Mouse (Mus musculus): ENCODE measurements around the gene Uvrag.
A peak's percentile ranks its signal among the peaks of the same experiment; 100 is the strongest.

The Uvrag gene

DNA sequence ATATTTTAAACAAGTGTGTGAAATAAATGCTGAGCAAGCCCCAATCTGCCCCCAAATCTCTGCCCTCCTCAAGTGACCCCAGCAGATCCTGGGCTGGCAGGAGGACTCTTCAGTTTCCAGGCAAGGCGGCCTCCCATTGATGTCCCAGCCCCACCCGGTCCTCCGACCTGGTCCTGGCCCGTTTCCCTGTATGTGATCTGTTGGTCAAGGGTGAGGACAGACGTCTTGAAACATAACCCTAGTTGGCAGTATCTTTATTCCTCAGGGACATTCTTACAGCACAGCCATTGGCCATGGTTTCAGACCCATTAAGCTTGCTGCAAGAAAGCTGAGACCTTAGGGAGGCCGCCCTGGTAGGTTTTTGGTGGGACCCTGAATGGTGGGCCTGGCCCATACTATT lies 287.1 kb downstream of the Uvrag start:
- peak; percentile 94 for DNase-seq (ENCODE audit: low read depth, low spot score)

DNA sequence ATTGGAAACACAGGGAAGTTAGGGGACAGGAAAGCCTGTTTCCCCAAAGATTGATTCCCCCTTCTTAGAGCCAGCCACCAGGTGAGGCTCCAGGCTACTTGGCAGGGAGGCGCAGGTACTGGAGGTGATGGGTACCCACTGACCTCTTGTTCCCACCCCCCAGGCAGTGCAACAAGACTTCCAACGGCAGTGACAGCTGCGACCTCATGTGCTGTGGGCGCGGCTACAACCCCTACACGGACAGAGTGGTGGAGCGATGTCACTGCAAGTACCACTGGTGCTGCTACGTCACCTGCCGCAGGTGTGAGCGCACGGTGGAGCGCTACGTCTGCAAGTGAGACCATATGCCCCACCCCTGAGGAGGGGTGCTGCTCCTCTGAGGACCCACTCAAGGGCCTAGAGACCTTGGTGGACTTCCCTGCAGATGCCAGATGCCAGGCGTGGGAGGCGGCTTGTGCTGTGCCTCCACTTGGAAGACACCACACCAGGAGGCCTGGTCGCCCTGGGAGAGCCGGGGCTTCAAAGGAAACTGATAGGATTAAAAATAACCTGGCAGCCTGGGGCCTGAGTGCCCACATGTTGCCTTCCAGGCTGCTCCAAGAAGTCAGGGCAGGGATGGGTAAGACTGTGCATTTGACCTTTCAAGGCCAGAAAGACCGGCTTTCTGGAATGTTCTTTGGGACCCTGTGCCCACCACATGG lies 287.8 kb downstream of the Uvrag start:
- DNase-seq (ENCODE audit: low read depth, low spot score): peak; percentile 79

DNA sequence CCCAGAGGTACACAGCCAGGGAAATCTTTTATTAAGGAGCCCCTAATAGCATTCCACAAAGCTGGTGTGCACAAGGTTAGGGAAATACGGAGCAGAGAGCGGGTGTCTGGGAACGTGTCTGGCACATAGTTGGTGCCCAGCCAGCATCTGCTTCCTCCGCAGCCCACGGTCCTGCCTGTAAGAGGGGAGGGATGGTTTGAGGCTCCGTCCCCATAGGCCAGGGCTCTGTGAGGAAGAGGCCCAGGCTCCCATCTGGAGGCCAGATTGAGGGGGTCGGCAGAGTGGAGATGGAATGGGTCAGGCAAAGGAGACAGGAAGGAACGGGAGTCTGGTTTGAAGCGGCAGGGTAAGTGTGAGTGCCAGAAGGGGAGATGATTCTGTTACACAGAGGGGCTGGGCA lies 289.7 kb downstream of the Uvrag start:
- no peak for DNase-seq (ENCODE audit: low read depth, low spot score)

DNA sequence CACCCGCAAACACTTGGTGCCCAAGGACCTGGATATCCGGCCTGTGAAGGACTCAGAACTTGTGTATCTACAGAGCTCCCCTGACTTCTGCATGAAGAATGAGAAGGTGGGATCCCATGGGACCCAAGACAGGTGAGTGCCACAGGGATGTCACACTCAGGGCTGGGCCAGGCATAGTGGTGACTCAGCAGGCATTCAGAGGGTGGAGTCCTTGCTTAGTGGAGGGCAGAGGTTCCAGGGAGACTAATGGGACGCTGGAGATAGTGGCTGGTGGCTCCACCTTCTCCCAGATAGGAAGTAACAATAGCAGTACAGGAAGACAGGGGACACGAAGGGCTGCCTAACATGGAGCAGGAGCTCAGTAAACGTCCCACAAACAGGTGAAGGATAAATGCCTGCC lies 290.6 kb downstream of the Uvrag start:
- no peak for DNase-seq (ENCODE audit: low read depth, low spot score)

DNA sequence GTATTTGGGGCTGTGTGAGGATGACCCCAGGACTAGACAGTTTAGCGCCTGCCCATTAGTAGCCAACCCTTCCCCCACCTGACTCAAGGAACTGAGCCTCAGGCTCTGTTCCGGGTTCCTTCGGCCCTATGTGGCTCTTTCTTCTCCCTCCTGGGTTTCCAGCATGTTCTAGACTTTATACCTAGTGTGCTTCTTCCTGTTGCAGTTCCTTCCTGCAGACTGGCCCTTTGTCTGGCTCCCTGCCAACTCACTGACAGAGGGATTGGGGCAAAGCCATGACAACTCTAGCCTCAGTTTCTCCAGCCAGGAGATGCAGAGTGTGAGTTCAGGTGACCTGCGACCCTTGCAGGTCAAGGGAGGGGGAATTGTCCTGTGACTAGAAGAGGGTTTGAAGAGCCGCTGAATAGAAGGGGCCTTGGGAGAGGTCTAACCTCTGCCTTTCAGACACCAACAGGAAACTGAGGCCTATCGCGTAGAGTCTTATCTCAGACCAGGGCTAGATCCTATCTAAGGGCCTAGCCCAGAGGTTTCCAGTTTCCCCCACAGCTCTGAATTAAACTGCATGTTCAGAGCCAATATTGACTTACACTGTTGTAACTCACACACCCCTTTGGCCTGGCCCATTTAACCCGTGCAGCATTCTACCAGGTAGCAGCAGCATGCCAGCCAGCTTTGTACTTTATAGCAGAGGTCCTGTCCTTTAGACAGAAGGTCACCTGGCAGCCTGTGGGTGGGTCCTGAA lies 291.9 kb downstream of the Uvrag start:
- no peak for DNase-seq (ENCODE audit: low read depth, low spot score)

DNA sequence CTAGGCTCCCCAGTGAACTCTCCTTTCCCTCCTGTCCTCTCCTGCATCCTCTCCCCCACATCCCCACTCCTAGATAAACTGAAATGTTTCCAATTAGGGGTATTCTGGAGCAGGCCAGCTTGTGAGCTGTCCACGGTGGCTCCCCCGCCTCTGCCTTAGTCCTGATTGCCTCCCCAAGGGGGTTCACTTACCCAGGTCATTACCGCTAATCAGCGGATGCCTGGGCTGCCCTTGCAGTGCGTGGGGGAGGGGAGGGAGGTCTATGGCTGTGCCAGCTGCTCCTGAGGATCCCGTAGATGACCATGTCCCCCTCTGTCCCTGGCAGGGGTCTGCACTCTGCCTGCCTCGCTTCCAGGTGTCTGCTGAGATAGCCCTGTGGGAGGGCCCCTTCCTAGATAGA lies 297.3 kb downstream of the Uvrag start:
- no peak for DNase-seq (ENCODE audit: low read depth, low spot score)

DNA sequence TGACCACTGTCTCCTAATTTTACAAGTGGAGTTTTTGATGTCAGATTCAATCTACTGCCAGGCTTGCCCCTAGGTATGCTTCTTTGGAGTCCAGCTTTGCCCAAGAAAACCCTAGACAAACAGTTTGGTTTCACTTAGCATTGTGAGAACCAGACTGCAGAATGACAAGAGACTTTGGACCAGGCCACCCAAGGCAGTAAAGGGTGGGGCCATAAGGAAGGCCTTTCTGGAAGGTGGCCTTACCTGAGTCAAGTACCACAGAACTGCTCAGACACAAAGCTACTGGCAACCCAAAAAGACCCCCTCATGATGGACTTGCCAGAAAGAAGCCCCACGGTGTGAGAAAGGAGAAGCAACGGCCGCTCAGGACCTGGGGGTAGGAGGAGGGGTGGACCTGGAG lies 297.9 kb downstream of the Uvrag start:
- no peak for DNase-seq (ENCODE audit: low read depth, low spot score)

DNA sequence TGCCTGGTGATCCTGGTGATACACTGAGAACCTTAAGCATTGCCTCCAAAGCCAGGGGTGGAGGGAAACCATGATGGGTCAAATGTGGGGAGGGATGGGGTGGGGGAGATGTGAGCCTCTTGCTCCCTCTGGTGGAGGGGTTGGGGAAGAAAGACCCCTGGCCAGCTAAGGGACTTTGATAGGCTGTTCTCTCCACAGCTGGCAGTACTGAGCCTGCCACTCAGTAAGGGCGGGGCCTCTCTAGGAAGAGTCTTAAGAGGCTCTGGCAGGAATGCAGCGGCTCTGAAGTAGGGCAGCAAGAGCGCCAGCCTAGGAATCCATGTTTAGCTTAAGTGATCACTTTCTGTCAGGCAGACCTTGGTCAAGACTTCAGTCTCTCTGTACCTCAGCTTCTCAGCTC lies 299.1 kb downstream of the Uvrag start:
- DNase-seq (ENCODE audit: low read depth, low spot score): no peak

DNA sequence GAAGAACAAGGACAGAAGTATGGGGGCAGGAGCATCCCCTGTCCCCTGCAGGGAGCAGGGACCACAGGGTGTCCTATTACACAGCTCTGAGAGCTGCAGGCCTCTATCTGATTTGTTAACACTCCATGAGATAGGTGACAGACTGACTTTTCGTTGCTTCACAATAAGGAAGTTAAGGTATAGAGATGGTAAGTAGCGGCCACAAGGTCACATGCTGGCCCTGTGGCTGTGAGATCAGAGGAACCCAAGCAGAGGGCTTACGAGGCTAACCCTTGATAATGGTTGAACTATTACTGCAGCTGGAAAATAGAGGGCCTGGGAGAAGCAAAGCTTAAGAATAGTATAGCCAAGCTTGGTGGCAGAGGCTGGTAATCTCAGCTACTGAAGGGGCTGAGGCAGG lies 300.2 kb downstream of the Uvrag start:
- DNase-seq (ENCODE audit: low read depth, low spot score): no peak

DNA sequence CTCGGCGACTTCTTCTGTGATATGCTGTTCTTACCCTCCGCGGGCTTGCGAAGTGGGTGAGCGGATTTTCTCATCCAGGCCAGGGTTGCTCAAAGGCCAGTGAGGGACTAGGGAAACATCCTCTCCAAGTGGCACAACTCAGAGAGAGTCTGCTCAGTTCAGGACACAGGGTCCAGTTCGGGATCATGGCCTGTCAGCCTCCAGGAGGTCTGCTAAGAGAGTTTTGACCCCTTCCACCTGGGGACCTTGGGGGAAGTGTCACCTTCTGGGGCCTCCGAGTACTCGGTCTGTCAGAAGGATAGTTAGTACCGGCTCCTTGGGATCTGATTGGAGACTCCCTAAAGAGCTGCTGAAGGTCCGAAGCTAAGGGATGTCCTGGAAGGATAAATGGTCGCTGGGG lies 301.6 kb downstream of the Uvrag start:
- DNase-seq (ENCODE audit: low read depth, low spot score): no peak

DNA sequence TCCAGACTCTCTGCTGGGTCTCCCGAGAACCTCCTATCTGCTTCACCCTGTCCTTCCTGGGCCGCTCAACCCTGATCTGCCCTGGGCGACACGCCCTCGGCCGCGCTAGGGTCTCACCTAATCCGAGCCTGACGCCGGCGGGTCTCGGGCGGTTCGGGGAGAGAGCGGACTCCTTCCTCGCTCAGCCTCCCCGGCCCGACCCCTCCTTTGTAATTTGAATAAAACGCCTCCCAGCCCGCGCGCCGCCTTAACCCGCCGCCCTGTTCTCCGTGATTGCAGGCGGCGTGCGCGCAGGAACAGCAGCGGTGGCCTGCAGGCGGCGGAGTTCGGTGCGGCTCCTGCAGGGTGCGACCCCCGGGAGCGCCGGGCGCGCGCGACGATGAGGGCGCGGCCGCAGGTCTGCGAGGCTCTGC lies 302.2 kb downstream of the Uvrag start:
- DNase-seq (ENCODE audit: low read depth, low spot score): no peak

DNA sequence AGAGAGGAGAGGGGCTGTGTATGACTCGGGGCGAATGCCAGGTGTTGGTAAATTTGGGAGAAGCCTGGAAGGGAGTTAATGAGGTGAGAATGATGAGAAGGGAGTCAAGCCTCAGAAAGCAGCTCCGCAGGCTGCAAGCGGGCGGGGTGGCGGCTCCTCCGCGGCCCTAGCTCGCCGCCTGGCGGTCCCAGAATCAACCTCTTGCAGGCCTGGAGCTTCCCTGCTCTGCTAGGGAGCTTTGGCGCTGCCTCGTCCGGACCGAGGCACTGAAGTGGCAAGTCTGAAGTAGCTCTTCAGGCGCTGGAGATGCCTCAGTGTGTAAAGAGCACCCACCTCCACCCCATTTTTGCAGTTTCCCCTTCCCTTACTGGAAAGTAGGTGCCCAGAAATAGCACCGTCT lies 303.0 kb downstream of the Uvrag start:
- DNase-seq (ENCODE audit: low read depth, low spot score): peak; percentile 72

DNA sequence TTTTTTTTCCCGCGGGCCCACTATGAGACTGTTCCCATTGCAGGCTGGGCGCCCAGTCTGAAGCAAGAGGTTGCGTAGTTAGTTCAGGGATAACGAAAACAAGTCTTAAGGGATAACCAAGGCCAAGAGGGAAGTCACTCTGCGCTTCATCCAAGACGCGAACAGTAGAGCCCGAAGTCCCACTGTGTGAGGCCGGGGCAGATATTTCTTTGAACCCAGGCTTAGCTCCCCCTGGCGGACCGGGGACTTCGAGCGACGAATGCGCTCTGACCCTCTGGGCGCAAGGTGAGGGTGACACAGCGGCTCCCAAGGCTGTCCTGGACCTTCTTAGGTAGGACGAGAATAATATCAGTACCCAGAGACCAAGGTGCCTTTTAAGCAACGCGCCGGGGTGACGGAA lies 304.3 kb downstream of the Uvrag start:
- peak; percentile 75 for DNase-seq (ENCODE audit: low read depth, low spot score)

DNA sequence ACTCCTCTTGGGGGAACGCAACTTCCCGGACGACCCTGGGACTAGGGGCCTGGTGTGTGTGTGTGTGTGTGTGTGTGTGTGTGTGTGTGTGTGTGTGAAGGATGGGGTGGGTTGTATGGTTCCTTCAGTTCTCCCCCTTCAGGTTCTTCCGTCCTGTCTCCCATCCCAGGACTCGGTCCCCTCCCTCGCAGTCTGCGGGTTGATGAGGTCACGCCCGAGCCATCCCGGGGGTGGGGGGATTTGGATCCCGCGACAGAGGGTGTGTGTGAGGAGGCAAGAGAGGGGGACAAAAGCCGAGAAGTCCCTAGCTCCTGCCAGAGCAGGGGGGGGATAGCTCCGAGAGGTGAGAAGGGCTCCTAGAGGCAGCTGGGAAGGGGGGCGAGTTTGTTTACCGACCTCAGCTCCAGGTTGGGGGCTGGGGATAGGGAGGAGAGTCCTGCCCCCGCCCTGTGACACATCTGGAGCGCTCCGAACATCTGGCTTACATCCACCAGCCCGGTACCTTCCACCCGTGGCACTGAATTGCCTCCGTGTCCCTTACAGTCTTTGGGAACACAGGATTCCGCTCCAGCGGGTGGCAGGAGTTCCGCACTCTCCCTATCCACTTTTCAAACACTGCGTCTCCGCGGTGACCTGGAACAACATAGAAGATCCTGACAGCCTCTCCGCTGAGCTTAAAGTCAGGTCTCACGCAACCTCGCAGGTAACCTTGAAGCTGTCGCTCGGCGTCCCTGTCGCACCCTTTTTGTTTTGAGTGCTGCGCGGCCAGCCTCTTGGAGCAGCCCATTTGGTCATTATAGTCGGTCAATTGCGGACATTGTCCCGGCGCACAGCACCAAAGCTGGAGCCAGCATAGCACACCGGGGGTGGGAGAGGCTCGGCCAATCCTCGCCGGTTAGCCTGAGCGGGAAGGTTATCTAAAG lies 305.2 kb downstream of the Uvrag start:
- no peak for DNase-seq (ENCODE audit: low read depth, low spot score)
